Mouse (Mus musculus): ENCODE data around the gene C1qb. TPM values are rescaled to one million over a fixed set of nuclear protein-coding genes. Genes with fewer than 3 reads are reported as not detected.

The C1qb gene
- total RNA-seq (2012; rRNA removed) = not detected in 2 replicates
- total RNA-seq (2014; rRNA removed) = not detected in 2 replicates
- polyA plus RNA-seq (2012; ENCODE audit: insufficient read length, low read depth) = not detected in 2 replicates

DNA sequence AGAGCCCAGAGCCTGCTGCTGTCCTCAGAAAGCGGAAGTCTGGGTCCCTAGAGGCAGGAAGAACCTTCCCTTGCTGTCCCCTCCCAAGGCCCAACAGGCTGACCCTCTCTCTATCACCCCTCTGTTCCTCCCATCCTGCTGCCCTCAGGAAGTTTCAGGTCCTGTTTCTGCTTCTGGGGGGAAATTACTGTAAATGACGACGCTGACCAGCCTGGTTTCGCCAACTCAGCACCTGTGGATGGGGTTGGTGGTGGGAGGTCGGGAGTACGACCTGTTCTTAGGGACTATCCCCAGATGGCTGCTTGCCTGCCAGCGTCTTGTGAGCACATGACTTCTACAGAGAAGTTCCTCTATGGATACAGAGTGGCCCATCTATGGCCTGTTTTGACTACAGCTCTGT lies at the start of gene C1qb:
C1qb (minus strand) TSS at position 87 of the 400 bp plus-strand sequence.
- Histone ChIP-seq H3K9me3 (replicated peaks; ENCODE audit: low read length) (no peaks in the 10 kb centered on the region), H3K4me3 (replicated peaks in 1 of 3; ENCODE audit: low read depth in 2 of 3, low read length in 2 of 3, poor library complexity in 1 of 3) (no peak within 1 kb of the TSS), H3K9ac (ENCODE audit: insufficient read depth, low read depth) (no peak within 1 kb of the TSS), H3K27ac (ENCODE audit: insufficient read depth, low read depth) (no peak within 1 kb of the TSS), H3K4me2 (ENCODE audit: insufficient read depth, low read depth, poor library complexity, severe bottlenecking) (no peak within 1 kb of the TSS), H3K36me3 (replicated peaks in 1 of 2; ENCODE audit: control insufficient read depth in 1 of 2, insufficient read depth in 1 of 2, low read length in 1 of 2) (no peaks in the 10 kb centered on the region), H3K4me1 (ENCODE audit: control insufficient read depth in 1 of 2, insufficient read depth in 2 of 2) (peaks cover 10 to 14% of the 10 kb centered on the region in 2 experiments; a peak in 3 of 4 replicates), H3K79me2 (replicated peaks; ENCODE audit: control insufficient read depth, extremely low read depth, insufficient read depth, poor library complexity, severe bottlenecking) (no peaks in the 10 kb centered on the region), H3K27me3 (replicated peaks) (peaks cover 92% of the 10 kb centered on the region)
- TF ChIP-seq PAX5 (IDR thresholded peaks at IDR 0.05; ENCODE audit: low read length) (no peak), KAT2A (IDR thresholded peaks at IDR 0.05; ENCODE audit: insufficient replicate concordance, low read length) (no peak), POLR2AphosphoS2 (IDR thresholded peaks at IDR 0.05; ENCODE audit: low read depth, low read length) (no peak), NELFE (IDR thresholded peaks at IDR 0.05; ENCODE audit: low read depth, low read length) (no peak), NRF1 (IDR thresholded peaks at IDR 0.05; ENCODE audit: low read depth, low read length) (no peak), ZC3H11A (IDR thresholded peaks at IDR 0.05; ENCODE audit: low read depth, low read length) (no peak), SMC3 (IDR thresholded peaks at IDR 0.05; ENCODE audit: low read depth, low read length) (no peak), JUN (IDR thresholded peaks at IDR 0.05; ENCODE audit: insufficient read depth, low read depth, low read length) (no peak), ZKSCAN1 (IDR thresholded peaks at IDR 0.05; ENCODE audit: borderline replicate concordance, low read depth, low read length) (no peak), ETS1 (conservative IDR thresholded peaks at IDR 0.05; ENCODE audit: low read depth, low read length) (peak; percentile 39), CTCF (conservative IDR thresholded peaks at IDR 0.05 in 1 of 2, IDR thresholded peaks at IDR 0.05 in 1 of 2; ENCODE audit: low read depth in 2 of 2, low read length in 2 of 2) (no peak), MEF2A (IDR thresholded peaks at IDR 0.05; ENCODE audit: borderline replicate concordance, low read depth, low read length) (no peak), TBP (conservative IDR thresholded peaks at IDR 0.05; ENCODE audit: low read depth, low read length) (no peak), USF1 (IDR thresholded peaks at IDR 0.05; ENCODE audit: low read depth, low read length) (no peak), TCF12 (IDR thresholded peaks at IDR 0.05; ENCODE audit: low read depth, low read length) (0 out of 2 replicates have a peak, but pooled peaks have one; percentile 22), EP300 (IDR thresholded peaks at IDR 0.05; ENCODE audit: low read length) (peak; percentile 56; the same call in 1 of the 2 replicates), ZMIZ1 (IDR thresholded peaks at IDR 0.05; ENCODE audit: low read depth, low read length) (no peak), ELF1 (IDR thresholded peaks at IDR 0.05; ENCODE audit: low read depth, low read length) (0 out of 2 replicates have a peak, but pooled peaks have one; percentile 7), RCOR1 (conservative IDR thresholded peaks at IDR 0.05; ENCODE audit: low read depth, low read length) (no peak), MAFK (IDR thresholded peaks at IDR 0.05; ENCODE audit: insufficient replicate concordance, low read length) (peak; percentile 94), E2F4 (IDR thresholded peaks at IDR 0.05; ENCODE audit: insufficient replicate concordance, low read depth, low read length) (no peak), SIN3A (IDR thresholded peaks at IDR 0.05; ENCODE audit: low read length) (no peak), RAD21 (IDR thresholded peaks at IDR 0.05; ENCODE audit: low read depth, low read length) (no peak), UBTF (IDR thresholded peaks at IDR 0.05; ENCODE audit: low read depth, low read length) (no peak), POLR2A (IDR thresholded peaks at IDR 0.05; ENCODE audit: low read depth, low read length) (no peak), HCFC1 (IDR thresholded peaks at IDR 0.05; ENCODE audit: low read depth, low read length) (no peak), MAX (IDR thresholded peaks at IDR 0.05; ENCODE audit: low read length) (no peak), MXI1 (IDR thresholded peaks at IDR 0.05; ENCODE audit: low read depth, low read length) (no peak), USF2 (conservative IDR thresholded peaks at IDR 0.05; ENCODE audit: low read depth, low read length) (no peak), MYC (IDR thresholded peaks at IDR 0.05; ENCODE audit: low read depth, low read length) (no peak), MAZ (IDR thresholded peaks at IDR 0.05; ENCODE audit: low read depth, low read length) (0 out of 2 replicates have a peak, but pooled peaks have one; percentile 13), BHLHE40 (IDR thresholded peaks at IDR 0.05; ENCODE audit: low read depth, low read length) (peak; percentile 55), JUND (conservative IDR thresholded peaks at IDR 0.05; ENCODE audit: low read depth, low read length) (no peak), IRF4 (IDR thresholded peaks at IDR 0.05; ENCODE audit: low read depth, low read length) (peak; percentile 51; the same call in 1 of the 2 replicates), GABPA (IDR thresholded peaks at IDR 0.05; ENCODE audit: insufficient replicate concordance, low read depth, low read length) (no peak)
- no peak for DNase-seq (ENCODE audit: extremely low read depth)
- in situ Hi-C loops (cut with MboI; ENCODE audit: low pct_ligation_motif_present, low pct_unique_long_range_greater_than_20kb, low sequenced_read_pairs) = no loop called here
- dilution Hi-C loops (cut with MboI; ENCODE audit: extremely low pct_ligation_motif_present, extremely low pct_unique_long_range_greater_than_20kb, low sequenced_read_pairs) = no loop called here

All from CH12.LX (cell line).